Mouse (Mus musculus) regulatory T cell (primary cell): ENCODE results near the gene Psmd3.
"Not testable (repeated sequence)": the region's sequence is repeated elsewhere in the genome, so short reads cannot be mapped to it uniquely, and the experiment has no call there.

Experiments used
- in situ Hi-C: fragments of 300-600 bp; cut with MboI, MseI; formaldehyde crosslinking; loops from one replicate; pipeline ENCODE4 v1.15.1; 2025; ENCODE audit warnings: high pct_unique_total_duplicates

The Psmd3 gene

GRCm38 (mm10) chr11:98688009-98688408, 5.7 kb downstream of the Psmd3 start:
- in situ Hi-C loops, result no loop called here

- in situ Hi-C loops, result loop anchor here (5.0 to 10.0 kb wide), 2 partner anchors 58 to 134 kb away; no protein-coding TSS in a partner anchor
These were observed 10.8 kb downstream of the Psmd3 start for GRCm38 (mm10) chr11:98693201-98693600.

GRCm38 (mm10) chr11:98693746-98694145, 11.4 kb downstream of the Psmd3 start:
- in situ Hi-C loops, result loop anchor here (5.0 to 10.0 kb wide), 2 partner anchors 59 to 134 kb away; no protein-coding TSS in a partner anchor

GRCm38 (mm10) chr11:98694301-98694700, 11.9 kb downstream of the Psmd3 start:
- in situ Hi-C loops, result loop anchor here (5.0 to 10.0 kb wide), 2 partner anchors 60 to 133 kb away; no protein-coding TSS in a partner anchor

- in situ Hi-C loops, result loop anchor here (10.0 kb wide), 1 partner anchor 61 kb away; no protein-coding TSS in a partner anchor
These were observed 13.1 kb downstream of the Psmd3 start for GRCm38 (mm10) chr11:98695408-98695807.

- in situ Hi-C loops, result loop anchor here (10.0 kb wide), 1 partner anchor 62 kb away; no protein-coding TSS in a partner anchor
These were observed 14.3 kb downstream of the Psmd3 start for GRCm38 (mm10) chr11:98696454-98697216.

GRCm38 (mm10) chr11:98697225-98697624, 14.9 kb downstream of the Psmd3 start:
- in situ Hi-C loops, result loop anchor here (10.0 kb wide), 1 partner anchor 62 kb away; no protein-coding TSS in a partner anchor

- in situ Hi-C loops, result loop anchor here (10.0 kb wide), 1 partner anchor 64 kb away; no protein-coding TSS in a partner anchor
These were observed 16.7 kb downstream of the Psmd3 start for GRCm38 (mm10) chr11:98698849-98699640.

- in situ Hi-C loops, result loop anchor here (5.0 to 10.0 kb wide), 2 partner anchors 62 to 65 kb away; no protein-coding TSS in a partner anchor
These were observed 17.6 kb downstream of the Psmd3 start for GRCm38 (mm10) chr11:98699911-98700310.

- in situ Hi-C loops, result loop anchor here (5.0 kb wide), 1 partner anchor 61 kb away; no protein-coding TSS in a partner anchor
These were observed 18.9 kb downstream of the Psmd3 start, which contains the start of gene Csf3 for GRCm38 (mm10) chr11:98701213-98701670. TSS of gene Csf3 (plus strand) at chr11:98701263.

- in situ Hi-C loops, result loop anchor here (5.0 kb wide), 1 partner anchor 60 kb away; no protein-coding TSS in a partner anchor
These were observed 20.0 kb downstream of the Psmd3 start for GRCm38 (mm10) chr11:98702323-98702722.

- in situ Hi-C loops, result no loop called here
These were observed 22.7 kb downstream of the Psmd3 start for GRCm38 (mm10) chr11:98705021-98705420.

GRCm38 (mm10) chr11:98707401-98708281, 25.3 kb downstream of the Psmd3 start:
- in situ Hi-C loops, result no loop called here

- in situ Hi-C loops, result no loop called here
These were observed 26.1 kb downstream of the Psmd3 start for GRCm38 (mm10) chr11:98708282-98708956.

GRCm38 (mm10) chr11:98709001-98709741, 26.8 kb downstream of the Psmd3 start:
- in situ Hi-C loops, result no loop called here

GRCm38 (mm10) chr11:98710416-98711045, 28.2 kb downstream of the Psmd3 start:
- in situ Hi-C loops, result no loop called here

- in situ Hi-C loops, result no loop called here
These were observed 28.7 kb downstream of the Psmd3 start for GRCm38 (mm10) chr11:98711046-98711434.

GRCm38 (mm10) chr11:98712009-98712408, 29.7 kb downstream of the Psmd3 start:
- in situ Hi-C loops, result not testable (repeated sequence)

- in situ Hi-C loops, result no loop called here
These were observed 31.3 kb downstream of the Psmd3 start for GRCm38 (mm10) chr11:98713703-98714102.
